Mouse (Mus musculus): ENCODE results near the gene Fam32a. TPM values are rescaled to one million over a fixed set of nuclear protein-coding genes. Genes with fewer than 3 reads are reported as not detected.

The Fam32a gene
- polyA plus RNA-seq, 1 experiment from 2014 or later, result 73.3 TPM

DNA sequence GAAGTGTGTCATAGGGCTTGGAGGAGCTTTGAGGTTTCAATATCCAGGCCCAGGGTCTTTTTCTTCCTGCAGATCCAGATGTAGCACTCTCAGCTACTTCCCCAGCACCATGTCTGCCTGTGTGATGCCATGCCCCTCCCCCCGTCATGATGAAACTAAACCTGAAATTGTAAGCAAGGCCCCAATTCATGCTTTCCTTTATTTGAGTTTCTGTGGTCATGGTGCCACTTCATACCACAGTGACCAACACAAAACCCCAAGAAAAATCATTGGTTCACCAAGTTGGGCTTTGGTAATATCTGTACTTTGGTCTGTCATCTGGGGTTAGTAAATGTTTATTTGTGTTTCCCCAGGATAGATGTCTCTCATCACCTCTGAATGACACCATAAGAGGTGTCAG is 10.9 kb upstream of the Fam32a start:
- Histone ChIP-seq H3K9ac (ENCODE audit: low read length) (no peak overlapping the region), H3K36me3 (ENCODE audit: control insufficient read depth, insufficient read depth, low read length) (no peaks in the 10 kb centered on the region), H3K27me3 (replicated peaks; ENCODE audit: control insufficient read depth, insufficient read depth, low read length) (no peaks in the 10 kb centered on the region), H3K4me1 (replicated peaks; ENCODE audit: control insufficient read depth, insufficient read depth, low read length) (no peaks in the 10 kb centered on the region), H3K4me3 (ENCODE audit: low read depth, low read length) (no peak overlapping the region), H3K9me3 (ENCODE audit: control insufficient read depth, low read length) (peaks cover 6% of the 10 kb centered on the region; the same call in 1 of the 2 replicates), H3K4me2 (ENCODE audit: low read length) (no peak overlapping the region), H3K27ac (ENCODE audit: low read depth) (no peak overlapping the region)
- WGBS, result 85% methylated on average over 1 of the region's 1 CpGs
- DNase-seq (ENCODE audit: low spot score) (no peak), ATAC-seq (replicated peaks; ENCODE audit: low FRiP score, low TSS enrichment, low read depth) (no peak)

DNA sequence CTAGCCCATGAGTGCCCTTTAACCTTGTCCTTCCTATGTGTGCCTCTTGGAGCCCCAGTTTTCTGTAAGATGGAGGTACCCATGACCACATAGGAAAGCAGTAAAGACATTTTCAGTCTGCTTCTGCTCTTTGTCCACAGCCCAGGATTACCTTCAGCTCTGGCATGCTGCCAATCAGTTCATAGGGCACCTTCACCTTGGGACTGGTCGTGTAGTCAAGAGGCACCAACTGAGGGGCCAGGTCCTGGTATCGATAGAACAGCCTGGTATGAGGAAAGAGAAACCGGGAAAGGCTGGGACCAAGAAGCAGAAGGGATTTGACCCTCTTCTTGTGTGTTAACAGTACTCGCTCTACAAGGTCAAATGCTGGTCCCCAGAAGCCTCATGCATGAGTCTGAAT is 9.3 kb upstream of the Fam32a start:
- no peak for ATAC-seq (replicated peaks; ENCODE audit: low FRiP score, low TSS enrichment, low read depth)
- H3K4me1 ChIP-seq (replicated peaks; ENCODE audit: control insufficient read depth, insufficient read depth, low read length), result no peaks in the 10 kb centered on the region
- H3K9me3 ChIP-seq (ENCODE audit: control insufficient read depth, low read length), result no peaks in the 10 kb centered on the region
- no peak overlapping the region for H3K4me3 ChIP-seq (ENCODE audit: low read depth, low read length)
- no peak overlapping the region for H3K9ac ChIP-seq (ENCODE audit: low read length)
- no peak overlapping the region for H3K27ac ChIP-seq (ENCODE audit: low read depth)
- 74% methylated on average over 4 of the region's 4 CpGs for WGBS
- no peaks in the 10 kb centered on the region for H3K27me3 ChIP-seq (replicated peaks; ENCODE audit: control insufficient read depth, insufficient read depth, low read length)
- no peak overlapping the region for H3K4me2 ChIP-seq (ENCODE audit: low read length)
- no peaks in the 10 kb centered on the region for H3K36me3 ChIP-seq (ENCODE audit: control insufficient read depth, insufficient read depth, low read length)
- no peak for DNase-seq (ENCODE audit: low spot score)

DNA sequence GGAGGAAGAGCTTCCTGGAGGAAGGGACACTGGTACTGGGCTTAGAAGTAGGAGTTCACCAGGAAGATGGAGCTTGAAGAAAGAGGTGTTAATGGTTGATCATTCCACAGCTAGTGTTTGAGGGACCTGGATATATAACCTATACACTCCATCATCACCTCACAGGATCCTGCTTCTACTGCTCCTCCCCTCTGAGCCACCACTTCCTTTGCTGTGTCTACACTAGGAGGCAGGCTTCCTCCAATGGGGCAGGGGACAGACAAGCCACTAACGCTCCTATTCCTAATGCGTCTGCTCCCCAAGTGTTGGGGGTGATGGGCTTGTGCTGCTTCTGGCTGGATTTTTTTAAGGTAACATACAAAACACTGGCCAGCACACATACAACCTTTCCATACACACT is 8.8 kb upstream of the Fam32a start:
- ATAC-seq (replicated peaks; ENCODE audit: low FRiP score, low TSS enrichment, low read depth), result no peak
- Histone ChIP-seq H3K4me3 (ENCODE audit: low read depth, low read length) (no peak overlapping the region), H3K27me3 (replicated peaks; ENCODE audit: control insufficient read depth, insufficient read depth, low read length) (no peaks in the 10 kb centered on the region), H3K36me3 (ENCODE audit: control insufficient read depth, insufficient read depth, low read length) (no peaks in the 10 kb centered on the region), H3K9ac (ENCODE audit: low read length) (no peak overlapping the region), H3K9me3 (ENCODE audit: control insufficient read depth, low read length) (no peaks in the 10 kb centered on the region), H3K4me1 (replicated peaks; ENCODE audit: control insufficient read depth, insufficient read depth, low read length) (no peaks in the 10 kb centered on the region), H3K4me2 (ENCODE audit: low read length) (no peak overlapping the region), H3K27ac (ENCODE audit: low read depth) (no peak overlapping the region)
- no peak for DNase-seq (ENCODE audit: low spot score)
- WGBS, result 67% methylated on average over 2 of the region's 2 CpGs

DNA sequence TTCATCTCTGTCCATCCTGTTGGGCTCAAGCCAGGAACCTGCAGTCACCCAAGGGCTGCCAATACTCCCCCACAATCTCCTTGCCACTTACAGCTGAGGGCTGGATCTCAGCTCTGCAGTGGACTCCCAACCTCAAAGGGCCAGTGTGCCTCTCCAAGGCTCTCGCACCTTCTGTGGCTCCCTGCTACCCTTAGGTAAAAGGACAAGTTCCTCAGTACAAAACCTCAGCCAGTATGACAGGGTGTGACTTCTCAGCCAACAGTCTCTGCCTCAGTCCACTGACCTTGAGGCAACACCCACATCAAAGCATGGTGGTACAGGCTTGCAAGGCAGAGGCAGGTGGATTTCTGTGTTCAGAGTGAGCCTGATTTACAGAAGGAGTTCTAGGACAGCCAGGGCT is 7.7 kb upstream of the Fam32a start:
- Histone ChIP-seq H3K9ac (ENCODE audit: low read length) (no peak overlapping the region), H3K27ac (ENCODE audit: low read depth) (no peak overlapping the region), H3K9me3 (ENCODE audit: control insufficient read depth, low read length) (no peaks in the 10 kb centered on the region), H3K27me3 (replicated peaks; ENCODE audit: control insufficient read depth, insufficient read depth, low read length) (0 out of 2 replicates have a peak, but pooled peaks cover 2% of the 10 kb centered on the region), H3K36me3 (ENCODE audit: control insufficient read depth, insufficient read depth, low read length) (no peaks in the 10 kb centered on the region), H3K4me3 (ENCODE audit: low read depth, low read length) (no peak overlapping the region), H3K4me2 (ENCODE audit: low read length) (no peak overlapping the region), H3K4me1 (replicated peaks; ENCODE audit: control insufficient read depth, insufficient read depth, low read length) (no peaks in the 10 kb centered on the region)
- ATAC-seq (replicated peaks; ENCODE audit: low FRiP score, low TSS enrichment, low read depth) (no peak), DNase-seq (ENCODE audit: low spot score) (no peak)
- 90% methylated on average over 1 of the region's 1 CpGs for WGBS

DNA sequence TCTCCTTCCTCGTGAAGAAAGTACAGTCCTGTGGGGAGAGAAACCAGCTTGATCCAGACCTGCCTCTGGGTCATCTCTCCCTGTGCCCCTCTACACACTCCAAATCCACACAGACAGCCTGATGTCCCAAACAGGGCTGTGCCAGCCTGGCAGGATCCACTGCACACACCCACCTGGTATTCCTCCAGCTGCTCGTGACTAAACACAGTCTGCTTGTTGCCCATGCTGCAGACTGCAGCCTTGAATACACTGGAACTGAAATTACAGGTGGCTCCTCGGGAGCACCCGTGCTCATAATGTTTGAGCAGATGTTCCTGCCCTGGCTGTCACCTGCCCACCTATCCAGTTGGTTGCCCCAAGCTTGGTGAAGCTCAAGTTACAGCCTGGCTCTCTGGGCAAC is 6.8 kb upstream of the Fam32a start, which contains the start of gene Cib3:
Gene Cib3, minus strand, starts transcription at position 87 of the 400 bp plus-strand sequence.
- no peak within 1 kb of the TSS for H3K9ac ChIP-seq (ENCODE audit: low read length)
- H3K9me3 ChIP-seq (ENCODE audit: control insufficient read depth, low read length), result no peaks in the 10 kb centered on the region
- DNase-seq (ENCODE audit: low spot score) (no peak), ATAC-seq (replicated peaks; ENCODE audit: low FRiP score, low TSS enrichment, low read depth) (no peak)
- H3K4me2 ChIP-seq (ENCODE audit: low read length), result no peak within 1 kb of the TSS
- H3K4me3 ChIP-seq (ENCODE audit: low read depth, low read length), result no peak within 1 kb of the TSS
- peaks cover 7% of the 10 kb centered on the region; the same call in 1 of the 2 replicates for H3K27me3 ChIP-seq (replicated peaks; ENCODE audit: control insufficient read depth, insufficient read depth, low read length)
- no peaks in the 10 kb centered on the region for H3K36me3 ChIP-seq (ENCODE audit: control insufficient read depth, insufficient read depth, low read length)
- WGBS, result 59% methylated on average over 4 of the region's 4 CpGs
- no peaks in the 10 kb centered on the region for H3K4me1 ChIP-seq (replicated peaks; ENCODE audit: control insufficient read depth, insufficient read depth, low read length)
- H3K27ac ChIP-seq (ENCODE audit: low read depth), result no peak within 1 kb of the TSS

DNA sequence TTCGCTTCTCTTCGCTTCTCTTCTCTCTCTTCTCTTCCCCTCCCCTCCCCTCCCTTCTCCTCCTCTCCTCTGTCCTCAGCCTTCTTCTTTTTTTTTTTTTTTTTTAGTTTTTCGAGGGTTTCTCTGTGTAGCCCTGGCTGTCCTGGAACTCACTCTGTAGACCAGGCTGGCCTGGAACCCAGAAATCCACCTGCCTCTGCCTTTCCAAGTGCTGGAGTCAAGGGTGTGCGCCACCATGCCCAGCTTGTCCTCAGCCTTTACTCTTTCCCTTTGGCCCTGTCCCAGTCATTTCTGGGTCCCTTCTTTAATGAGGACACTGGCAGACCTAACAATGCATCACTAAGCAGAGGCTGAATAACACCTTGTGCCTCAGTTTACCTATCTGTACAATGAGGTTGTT is 6.0 kb upstream of the Fam32a start, which contains the start of gene Gm11034:
Gene Gm11034, minus strand, starts transcription at position 101 of the 400 bp plus-strand sequence.
- DNase-seq (ENCODE audit: low spot score), result no peak
- Histone ChIP-seq H3K36me3 (ENCODE audit: control insufficient read depth, insufficient read depth, low read length) (no peaks in the 10 kb centered on the region), H3K4me2 (ENCODE audit: low read length) (no peak within 1 kb of the TSS), H3K9me3 (ENCODE audit: control insufficient read depth, low read length) (no peaks in the 10 kb centered on the region), H3K9ac (ENCODE audit: low read length) (no peak within 1 kb of the TSS), H3K27ac (ENCODE audit: low read depth) (no peak within 1 kb of the TSS), H3K27me3 (replicated peaks; ENCODE audit: control insufficient read depth, insufficient read depth, low read length) (peaks cover 8% of the 10 kb centered on the region; the same call in 1 of the 2 replicates), H3K4me1 (replicated peaks; ENCODE audit: control insufficient read depth, insufficient read depth, low read length) (no peaks in the 10 kb centered on the region), H3K4me3 (ENCODE audit: low read depth, low read length) (no peak within 1 kb of the TSS)
- ATAC-seq (replicated peaks; ENCODE audit: low FRiP score, low TSS enrichment, low read depth), result no peak
- WGBS, result 72% methylated on average over 4 of the region's 4 CpGs

DNA sequence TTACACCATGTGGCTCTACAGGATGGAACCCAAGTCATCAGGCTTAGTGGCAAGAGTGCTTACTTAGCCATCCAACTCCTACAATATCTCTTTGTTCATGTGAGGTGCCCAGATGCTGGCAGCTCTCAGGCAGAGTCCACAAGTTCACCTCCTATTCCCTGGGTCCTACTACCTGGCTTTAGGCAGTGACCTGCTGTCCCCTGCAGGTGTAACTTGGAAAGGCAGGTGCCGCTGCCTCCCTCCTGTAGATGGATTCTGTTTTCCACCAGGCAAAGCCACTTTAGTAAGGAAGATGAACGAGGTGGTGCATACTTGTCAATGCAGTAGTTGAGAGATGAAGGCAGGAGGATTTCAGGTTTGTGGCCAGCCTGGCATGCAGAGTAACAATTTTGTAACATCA is 4.5 kb upstream of the Fam32a start:
- Histone ChIP-seq H3K36me3 (ENCODE audit: control insufficient read depth, insufficient read depth, low read length) (no peaks in the 10 kb centered on the region), H3K4me1 (replicated peaks; ENCODE audit: control insufficient read depth, insufficient read depth, low read length) (no peaks in the 10 kb centered on the region), H3K27me3 (replicated peaks; ENCODE audit: control insufficient read depth, insufficient read depth, low read length) (peaks cover 8% of the 10 kb centered on the region; the same call in 1 of the 2 replicates), H3K9ac (ENCODE audit: low read length) (no peak overlapping the region), H3K9me3 (ENCODE audit: control insufficient read depth, low read length) (no peaks in the 10 kb centered on the region), H3K4me2 (ENCODE audit: low read length) (no peak overlapping the region), H3K4me3 (ENCODE audit: low read depth, low read length) (no peak overlapping the region), H3K27ac (ENCODE audit: low read depth) (no peak overlapping the region)
- 26% methylated on average over 2 of the region's 2 CpGs for WGBS
- DNase-seq (ENCODE audit: low spot score) (peak; percentile 52), ATAC-seq (replicated peaks; ENCODE audit: low FRiP score, low TSS enrichment, low read depth) (no peak)

DNA sequence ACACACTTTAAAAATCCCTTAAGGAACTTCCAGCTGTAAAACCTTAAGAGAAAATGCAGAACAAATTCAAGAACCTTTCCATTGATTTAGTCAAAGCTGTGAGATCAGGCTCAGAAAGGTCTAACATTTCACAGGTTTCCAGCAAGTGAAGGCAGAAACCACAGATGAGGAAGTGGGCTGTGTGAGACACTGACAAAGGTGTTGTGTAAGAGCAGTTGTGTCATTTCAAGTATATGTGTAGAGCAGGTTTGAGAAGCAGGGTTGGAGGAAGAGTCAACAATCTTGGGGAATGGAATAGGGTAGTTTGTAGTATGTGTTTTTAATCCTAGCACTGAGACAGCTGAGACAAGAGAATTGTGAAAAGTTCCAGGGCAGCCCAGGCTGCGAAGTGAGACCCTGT is 3.7 kb upstream of the Fam32a start:
- no peaks in the 10 kb centered on the region for H3K9me3 ChIP-seq (ENCODE audit: control insufficient read depth, low read length)
- DNase-seq (ENCODE audit: low spot score) (no peak), ATAC-seq (replicated peaks; ENCODE audit: low FRiP score, low TSS enrichment, low read depth) (no peak)
- no peak overlapping the region for H3K9ac ChIP-seq (ENCODE audit: low read length)
- H3K27me3 ChIP-seq (replicated peaks; ENCODE audit: control insufficient read depth, insufficient read depth, low read length), result peaks cover 8% of the 10 kb centered on the region; the same call in 1 of the 2 replicates
- no peak overlapping the region for H3K4me3 ChIP-seq (ENCODE audit: low read depth, low read length)
- WGBS, result 53% methylated on average over 1 of the region's 1 CpGs
- H3K36me3 ChIP-seq (ENCODE audit: control insufficient read depth, insufficient read depth, low read length), result 0 out of 2 replicates have a peak, but pooled peaks cover 1% of the 10 kb centered on the region
- H3K27ac ChIP-seq (ENCODE audit: low read depth), result no peak overlapping the region
- H3K4me2 ChIP-seq (ENCODE audit: low read length), result no peak overlapping the region
- H3K4me1 ChIP-seq (replicated peaks; ENCODE audit: control insufficient read depth, insufficient read depth, low read length), result peaks cover 7% of the 10 kb centered on the region; the same call in 1 of the 2 replicates

DNA sequence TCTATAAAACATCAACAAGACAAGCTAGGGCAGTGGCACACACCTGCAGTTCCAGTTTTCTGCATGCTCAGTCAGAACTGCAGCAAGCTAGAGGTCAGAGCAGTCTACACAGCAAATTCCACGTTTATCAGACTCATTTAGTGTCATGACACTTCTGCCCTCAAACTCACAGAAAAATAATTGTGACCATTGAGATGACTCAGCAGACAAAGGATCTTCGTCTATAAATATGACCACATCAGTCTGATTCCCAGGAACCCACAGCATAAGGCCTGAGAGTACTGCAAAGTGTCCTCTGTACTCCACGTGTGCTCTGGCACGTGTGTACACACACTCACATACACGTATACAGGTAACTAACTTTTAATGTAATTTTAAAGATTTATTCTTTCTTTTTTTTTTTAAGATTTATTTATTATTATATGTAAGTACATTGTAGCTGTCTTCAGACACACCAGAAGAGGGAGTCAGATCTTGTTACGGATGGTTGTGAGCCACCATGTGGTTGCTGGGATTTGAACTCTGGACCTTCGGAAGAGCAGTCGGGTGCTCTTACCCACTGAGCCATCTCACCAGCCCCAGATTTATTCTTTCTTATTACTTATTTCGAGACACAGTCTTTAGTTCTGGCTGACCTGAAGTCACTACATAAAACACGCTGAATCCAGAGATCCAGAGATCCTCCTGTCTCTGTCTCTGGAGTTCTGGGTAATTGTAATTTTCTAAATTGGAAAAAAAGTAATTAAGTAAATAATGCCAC is 569 bp upstream of the Fam32a start:
- H3K4me3 ChIP-seq (ENCODE audit: low read depth, low read length), result peak overlapping the region; percentile 94
- ATAC-seq (replicated peaks; ENCODE audit: low FRiP score, low TSS enrichment, low read depth) (no peak), DNase-seq (ENCODE audit: low spot score) (no peak)
- no peak overlapping the region for H3K9ac ChIP-seq (ENCODE audit: low read length)
- peaks cover 31% of the 10 kb centered on the region for H3K36me3 ChIP-seq (ENCODE audit: control insufficient read depth, insufficient read depth, low read length)
- H3K4me1 ChIP-seq (replicated peaks; ENCODE audit: control insufficient read depth, insufficient read depth, low read length), result peaks cover 10% of the 10 kb centered on the region; the same call in 1 of the 2 replicates
- 81% methylated on average over 9 of the region's 10 CpGs for WGBS
- H3K4me2 ChIP-seq (ENCODE audit: low read length), result peak overlapping the region; percentile 93
- H3K27me3 ChIP-seq (replicated peaks; ENCODE audit: control insufficient read depth, insufficient read depth, low read length), result peaks cover 8% of the 10 kb centered on the region; the same call in 1 of the 2 replicates
- H3K27ac ChIP-seq (ENCODE audit: low read depth), result peak overlapping the region; percentile 76
- H3K9me3 ChIP-seq (ENCODE audit: control insufficient read depth, low read length), result no peaks in the 10 kb centered on the region

All from intestine, embryonic 14.5 days (tissue).